Mouse (Mus musculus) adrenal gland, adult 2 months (tissue): ENCODE measurements at regions not wholly inside any gene's neighbourhood (a gene's known extent, or its start where the extent isn't known, plus 50 kb on each side); places are given as distances from the start of the nearest gene placed in this dataset.
A peak's percentile ranks its signal among the peaks of the same experiment; 100 is the strongest.

Experiments used
- DNase-seq: peaks from one replicate; pipeline ENCODE4 v3.0.0; 2021

DNA sequence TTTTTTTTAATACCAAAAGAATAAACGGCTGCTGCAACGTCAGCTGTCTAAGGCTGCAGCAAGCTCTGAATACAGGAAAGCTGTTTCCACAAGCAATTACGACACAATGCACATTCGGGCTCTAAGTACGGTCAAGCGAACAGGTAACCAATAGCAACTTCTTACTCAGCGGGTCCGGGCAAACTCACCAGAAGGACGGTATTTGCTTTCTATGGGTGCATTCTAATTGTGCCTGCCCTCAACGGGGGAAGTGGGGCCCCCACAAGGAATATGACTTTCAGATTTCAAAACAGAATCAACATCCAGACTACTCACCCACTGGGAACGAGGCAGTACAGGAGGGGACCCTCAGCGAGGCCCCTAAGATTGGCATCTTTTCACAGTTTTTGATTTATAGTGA is 280.1 kb upstream of the Sash1 start:
- DNase-seq: no peak

DNA sequence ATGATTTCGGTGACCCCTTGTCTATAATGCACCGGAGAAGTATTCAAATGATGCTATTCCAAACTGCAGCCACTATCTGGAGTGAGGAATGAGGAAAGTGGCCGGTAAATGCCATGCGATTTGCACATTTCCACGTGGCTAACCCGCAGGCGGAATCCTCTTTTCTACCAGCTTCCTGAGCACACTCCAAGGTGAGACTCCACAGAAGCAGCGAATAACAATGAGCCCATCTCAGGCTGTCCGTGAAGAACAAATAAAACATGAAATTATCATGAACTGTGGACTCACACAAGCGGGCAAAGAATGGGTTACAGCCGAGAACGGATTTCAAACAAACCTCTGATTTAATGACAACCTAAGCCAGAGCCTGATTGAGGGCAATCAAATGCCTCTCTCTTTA is 279.7 kb upstream of the Sash1 start:
- DNase-seq: no peak

- DNase-seq: no peak
These were observed 278.5 kb upstream of the Sash1 start for GRCm38 (mm10) chr10:9164333-9164732.

GRCm38 (mm10) chr10:9161597-9161996 is 275.7 kb upstream of the Sash1 start:
- no peak for DNase-seq

- DNase-seq: no peak
These were observed 271.7 kb upstream of the Sash1 start for GRCm38 (mm10) chr10:9157299-9158215.

DNA sequence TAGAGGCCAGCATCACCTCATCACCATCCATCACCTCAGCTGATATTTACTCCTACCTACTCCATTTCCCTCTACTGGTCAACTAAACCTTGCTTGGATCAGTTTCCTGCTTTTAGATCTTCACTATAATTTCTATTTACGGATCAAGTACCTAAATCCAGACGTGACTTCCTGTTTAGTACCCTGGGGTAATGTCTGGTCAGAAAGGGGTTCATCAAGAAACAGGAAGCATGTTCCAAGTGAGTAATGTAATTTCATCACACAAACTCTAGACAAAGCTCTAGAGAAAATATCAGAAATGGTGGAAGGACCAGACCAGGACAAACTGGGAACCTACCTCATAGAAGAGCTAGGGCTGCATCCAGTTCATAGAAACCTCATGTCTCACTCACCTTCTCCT is 250.2 kb upstream of the Sash1 start:
- no peak for DNase-seq

GRCm38 (mm10) chr10:9134293-9135021 is 248.6 kb upstream of the Sash1 start:
- no peak for DNase-seq

GRCm38 (mm10) chr10:9130061-9130460 is 244.2 kb upstream of the Sash1 start:
- DNase-seq: no peak

GRCm38 (mm10) chr10:9119249-9119648 is 233.4 kb upstream of the Sash1 start:
- DNase-seq: no peak

- no peak for DNase-seq
These were observed 232.0 kb upstream of the Sash1 start for GRCm38 (mm10) chr10:9117648-9118551.

GRCm38 (mm10) chr10:9117134-9117533 is 231.3 kb upstream of the Sash1 start:
- DNase-seq: no peak

GRCm38 (mm10) chr10:9113706-9114105 is 227.8 kb upstream of the Sash1 start:
- DNase-seq: no peak

DNA sequence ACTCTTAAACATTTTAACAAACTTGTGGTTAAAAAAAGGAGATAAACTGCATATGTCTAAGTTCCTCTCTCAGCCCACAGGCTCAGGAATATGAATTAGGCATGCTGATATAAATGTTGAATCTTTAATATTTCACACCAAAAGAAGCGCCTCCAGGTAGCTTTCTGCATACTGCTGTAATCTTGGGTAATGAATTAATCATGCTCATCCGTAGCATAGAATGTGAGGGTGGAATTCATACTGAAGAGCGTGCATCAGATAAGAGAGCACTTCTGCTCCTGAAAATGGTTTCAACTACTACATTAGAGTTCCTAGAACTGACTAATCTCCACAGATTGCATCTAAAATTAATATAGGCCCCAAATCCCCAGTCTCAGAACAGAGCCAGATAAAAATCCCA is 225.2 kb upstream of the Sash1 start:
- no peak for DNase-seq

- no peak for DNase-seq
These were observed 210.3 kb upstream of the Sash1 start for GRCm38 (mm10) chr10:9096207-9096606.

- DNase-seq: no peak
These were observed 209.3 kb upstream of the Sash1 start for GRCm38 (mm10) chr10:9095163-9095562.

- DNase-seq: peak; percentile 75
These were observed 206.5 kb upstream of the Sash1 start for GRCm38 (mm10) chr10:9092237-9092885.

GRCm38 (mm10) chr10:9090961-9091360 is 205.1 kb upstream of the Sash1 start:
- DNase-seq: no peak

DNA sequence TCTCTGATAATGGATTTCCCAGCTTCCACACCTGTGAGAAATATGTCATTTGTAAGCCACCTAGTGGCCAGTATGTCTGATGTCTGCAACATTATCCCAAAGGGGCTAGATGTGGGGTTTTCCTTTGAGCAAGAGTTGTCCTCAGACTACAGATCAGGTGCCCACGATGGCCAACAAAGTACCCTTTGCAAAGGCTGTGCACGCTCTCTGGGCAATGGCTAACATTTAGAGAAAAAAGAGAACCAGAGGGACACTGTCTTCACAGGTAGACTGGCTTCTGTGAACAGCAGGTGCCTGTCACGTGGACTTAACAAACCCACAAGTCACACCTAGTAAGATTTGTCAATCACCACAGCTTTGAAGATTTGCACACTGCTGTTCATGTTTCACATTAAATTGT is 202.0 kb upstream of the Sash1 start:
- DNase-seq: no peak

- no peak for DNase-seq
These were observed 201.3 kb upstream of the Sash1 start for GRCm38 (mm10) chr10:9087171-9087570.

- DNase-seq: no peak
These were observed 200.8 kb upstream of the Sash1 start for GRCm38 (mm10) chr10:9086666-9087065.

DNA sequence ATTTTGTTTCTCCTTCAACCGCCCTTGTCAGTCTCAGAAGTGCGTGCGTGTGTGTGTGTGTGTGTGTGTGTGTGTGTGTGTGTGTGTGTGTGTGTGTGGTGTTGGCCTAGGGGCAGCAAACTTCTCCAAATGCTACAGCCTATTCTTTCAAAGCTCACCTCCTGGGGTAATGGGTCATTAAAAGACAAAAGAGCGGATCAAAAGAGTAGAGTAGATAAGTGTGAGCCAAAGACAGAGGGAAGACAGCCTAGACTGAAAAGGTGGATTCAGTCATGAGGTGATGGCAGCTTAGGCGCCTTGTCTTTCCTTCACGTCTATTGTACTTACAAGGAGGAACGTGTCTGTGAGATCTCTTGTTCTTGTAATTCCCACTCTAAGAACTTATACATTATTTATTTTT is 199.6 kb upstream of the Sash1 start:
- DNase-seq: no peak

DNA sequence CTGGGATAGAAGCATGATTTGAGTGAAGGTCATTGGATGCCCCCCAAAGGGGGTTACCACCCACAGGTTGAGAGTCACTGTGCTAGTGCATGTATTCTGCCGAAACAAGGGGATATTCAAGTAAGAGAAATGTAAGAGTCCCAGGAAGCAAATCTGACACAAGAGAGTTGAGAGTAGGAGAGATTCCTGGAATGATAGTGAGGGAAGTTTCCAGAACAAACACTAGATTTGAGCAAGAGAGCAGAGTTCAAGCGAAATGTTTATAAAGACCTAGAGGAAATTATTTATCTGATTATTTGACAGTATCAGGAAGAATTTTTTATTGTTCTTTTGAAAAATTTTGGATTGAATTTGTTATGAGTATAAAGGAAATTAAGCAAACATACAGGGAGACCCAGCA is 189.0 kb upstream of the Sash1 start:
- DNase-seq: no peak
